Mouse (Mus musculus) E14TG2a.4 (cell line): Measurements from ENCODE around the gene Zfyve21.

Experiments
- CTCF ChIP-seq: conservative IDR thresholded peaks from 2 replicates; pipeline ENCODE4 v1.5.1; 2014; ENCODE audit warnings: low read length
- NANOG ChIP-seq: IDR thresholded peaks from 2 replicates; pipeline ENCODE4 v1.6.1; 2014; ENCODE audit warnings: borderline replicate concordance, low read length, mixed read lengths
- POU5F1 ChIP-seq: IDR thresholded peaks from 2 replicates; pipeline ENCODE4 v1.6.1; 2014; ENCODE audit warnings: low read length, borderline replicate concordance

GRCm38 (mm10) chr12:111770651-111771050 is 43.3 kb upstream of the Zfyve21 start:
- TF ChIP-seq CTCF: no peak
- no peak for TF ChIP-seq POU5F1
- no peak for TF ChIP-seq NANOG
